Mouse (Mus musculus): Measurements from ENCODE around the gene Hagh. TPM values are rescaled to one million over a fixed set of nuclear protein-coding genes. Genes with fewer than 3 reads are reported as not detected.

Gene Hagh
- polyA plus RNA-seq, 1 experiment from 2014 or later = 124 TPM

DNA sequence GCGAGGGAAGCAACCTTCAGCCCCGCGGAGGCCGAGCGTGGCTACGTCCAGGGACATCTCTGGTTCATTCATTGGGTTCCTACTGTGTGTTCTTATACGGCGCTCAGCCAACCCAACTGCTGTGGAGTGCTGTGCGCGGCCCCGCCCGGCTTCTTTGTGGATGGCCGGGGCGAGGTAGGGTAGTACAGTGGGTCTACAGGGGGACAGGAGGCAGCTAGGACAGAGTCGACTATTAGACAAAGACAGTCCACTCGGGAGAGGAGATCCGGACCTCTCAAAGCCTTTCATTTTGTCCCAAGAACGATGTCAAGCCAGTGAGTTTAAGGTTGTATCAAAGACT is 47.0 kb downstream of the Hagh start:
- ATAC-seq (ENCODE audit: low read depth) = peak; percentile 15
- H3K36me3 ChIP-seq (ENCODE audit: control insufficient read depth, insufficient read depth) = peaks cover 52% of the 10 kb centered on the region
- H3K4me1 ChIP-seq (ENCODE audit: control insufficient read depth, low read depth, low read length) = peaks cover 28% of the 10 kb centered on the region
- H3K4me2 ChIP-seq (ENCODE audit: low read depth, low read length) = peak overlapping the region; percentile 75
- no peaks in the 10 kb centered on the region for H3K9me3 ChIP-seq (replicated peaks; ENCODE audit: control insufficient read depth, low read length)
- peak overlapping the region; percentile 94 for H3K4me3 ChIP-seq (ENCODE audit: low read depth, low read length)
- no peaks in the 10 kb centered on the region for H3K27me3 ChIP-seq (ENCODE audit: control insufficient read depth, insufficient read depth, low read depth, low read length)
- peak overlapping the region; percentile 98 for H3K9ac ChIP-seq (ENCODE audit: low read depth, low read length)
- H3K27ac ChIP-seq (ENCODE audit: low read length) = peak overlapping the region; percentile 92
- WGBS (ENCODE audit: insufficient replicate concordance) = under 1% methylated on average over 18 of the region's 18 CpGs

DNA sequence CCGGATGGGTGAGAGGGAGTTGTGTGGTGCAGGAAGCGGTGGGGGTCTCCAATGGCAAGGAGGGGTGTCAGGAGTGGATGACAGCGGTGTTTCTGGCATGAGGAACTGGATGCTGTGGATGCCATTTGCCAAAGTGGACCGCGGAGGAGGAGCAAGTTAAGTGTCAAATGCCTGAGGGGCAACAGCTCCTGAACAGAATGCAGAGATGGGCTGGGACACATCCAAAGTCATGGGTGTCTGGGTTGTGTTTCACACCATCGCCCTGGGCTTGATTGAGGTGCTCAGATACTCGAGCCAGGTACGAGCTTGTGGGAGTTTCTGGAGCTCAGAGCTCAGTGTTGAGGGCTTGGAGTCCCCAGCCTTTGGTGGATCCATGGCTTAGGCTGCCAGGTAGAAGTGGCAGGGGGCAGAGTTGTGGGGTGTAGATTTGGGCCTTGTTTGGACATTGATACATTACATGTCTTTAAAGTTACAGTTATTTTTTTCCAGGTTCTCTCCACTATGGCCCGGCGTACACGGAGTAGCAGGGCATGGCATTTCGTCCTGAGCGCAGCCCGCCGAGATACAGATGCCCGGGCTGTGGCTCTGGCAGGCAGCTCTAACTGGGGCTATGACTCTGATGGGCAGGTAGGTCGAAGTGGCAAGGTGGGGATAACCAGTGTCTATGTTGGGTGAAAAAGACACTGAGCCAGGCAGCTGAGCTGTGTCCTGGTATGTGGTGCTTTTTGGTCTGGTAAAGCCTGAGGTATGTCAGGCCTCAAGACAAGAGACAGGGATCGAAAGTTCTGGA is 47.5 kb downstream of the Hagh start:
- Histone ChIP-seq H3K36me3 (ENCODE audit: control insufficient read depth, insufficient read depth) (peaks cover 53% of the 10 kb centered on the region), H3K27me3 (ENCODE audit: control insufficient read depth, insufficient read depth, low read depth, low read length) (no peaks in the 10 kb centered on the region), H3K4me1 (ENCODE audit: control insufficient read depth, low read depth, low read length) (peaks cover 28% of the 10 kb centered on the region), H3K27ac (ENCODE audit: low read length) (peak overlapping the region; percentile 92), H3K9ac (ENCODE audit: low read depth, low read length) (peak overlapping the region; percentile 98), H3K9me3 (replicated peaks; ENCODE audit: control insufficient read depth, low read length) (no peaks in the 10 kb centered on the region), H3K4me3 (ENCODE audit: low read depth, low read length) (peak overlapping the region; percentile 94), H3K4me2 (ENCODE audit: low read depth, low read length) (peak overlapping the region; percentile 75)
- ATAC-seq (ENCODE audit: low read depth) = no peak
- WGBS (ENCODE audit: insufficient replicate concordance) = 54% methylated on average over 18 of the region's 18 CpGs

- WGBS (ENCODE audit: insufficient replicate concordance) = 86% methylated on average over 3 of the region's 3 CpGs
- peaks cover 49% of the 10 kb centered on the region for H3K36me3 ChIP-seq (ENCODE audit: control insufficient read depth, insufficient read depth)
- peak overlapping the region; percentile 75; the same call in 1 of the 2 replicates for H3K4me2 ChIP-seq (ENCODE audit: low read depth, low read length)
- peaks cover 35% of the 10 kb centered on the region for H3K4me1 ChIP-seq (ENCODE audit: control insufficient read depth, low read depth, low read length)
- H3K9ac ChIP-seq (ENCODE audit: low read depth, low read length) = no peak overlapping the region
- H3K27ac ChIP-seq (ENCODE audit: low read length) = no peak overlapping the region
- H3K9me3 ChIP-seq (replicated peaks; ENCODE audit: control insufficient read depth, low read length) = no peaks in the 10 kb centered on the region
- H3K4me3 ChIP-seq (ENCODE audit: low read depth, low read length) = no peak overlapping the region
- H3K27me3 ChIP-seq (ENCODE audit: control insufficient read depth, insufficient read depth, low read depth, low read length) = no peaks in the 10 kb centered on the region
- no peak for ATAC-seq (ENCODE audit: low read depth)
Observed at GRCm38 (mm10) chr17:24888862-24889261, 48.9 kb downstream of the Hagh start.

GRCm38 (mm10) chr17:24890151-24891092 is 50.5 kb downstream of the Hagh start:
- Histone ChIP-seq H3K27ac (ENCODE audit: low read length) (peak overlapping the region; percentile 8; the same call in 1 of the 2 replicates), H3K27me3 (ENCODE audit: control insufficient read depth, insufficient read depth, low read depth, low read length) (no peaks in the 10 kb centered on the region), H3K4me1 (ENCODE audit: control insufficient read depth, low read depth, low read length) (peaks cover 35% of the 10 kb centered on the region), H3K9me3 (replicated peaks; ENCODE audit: control insufficient read depth, low read length) (no peaks in the 10 kb centered on the region), H3K4me3 (ENCODE audit: low read depth, low read length) (no peak overlapping the region), H3K4me2 (ENCODE audit: low read depth, low read length) (no peak overlapping the region), H3K36me3 (ENCODE audit: control insufficient read depth, insufficient read depth) (peaks cover 47% of the 10 kb centered on the region), H3K9ac (ENCODE audit: low read depth, low read length) (no peak overlapping the region)
- no peak for ATAC-seq (ENCODE audit: low read depth)
- WGBS (ENCODE audit: insufficient replicate concordance) = 86% methylated on average over 19 of the region's 19 CpGs

- Histone ChIP-seq H3K4me3 (ENCODE audit: low read depth, low read length) (no peak overlapping the region), H3K9ac (ENCODE audit: low read depth, low read length) (no peak overlapping the region), H3K4me2 (ENCODE audit: low read depth, low read length) (no peak overlapping the region), H3K4me1 (ENCODE audit: control insufficient read depth, low read depth, low read length) (peaks cover 40% of the 10 kb centered on the region), H3K36me3 (ENCODE audit: control insufficient read depth, insufficient read depth) (peaks cover 47% of the 10 kb centered on the region), H3K27ac (ENCODE audit: low read length) (no peak overlapping the region), H3K9me3 (replicated peaks; ENCODE audit: control insufficient read depth, low read length) (no peaks in the 10 kb centered on the region), H3K27me3 (ENCODE audit: control insufficient read depth, insufficient read depth, low read depth, low read length) (no peaks in the 10 kb centered on the region)
- no peak for ATAC-seq (ENCODE audit: low read depth)
- 84% methylated on average over 13 of the region's 13 CpGs for WGBS (ENCODE audit: insufficient replicate concordance)
Observed at GRCm38 (mm10) chr17:24891321-24891720, 51.4 kb downstream of the Hagh start.

DNA sequence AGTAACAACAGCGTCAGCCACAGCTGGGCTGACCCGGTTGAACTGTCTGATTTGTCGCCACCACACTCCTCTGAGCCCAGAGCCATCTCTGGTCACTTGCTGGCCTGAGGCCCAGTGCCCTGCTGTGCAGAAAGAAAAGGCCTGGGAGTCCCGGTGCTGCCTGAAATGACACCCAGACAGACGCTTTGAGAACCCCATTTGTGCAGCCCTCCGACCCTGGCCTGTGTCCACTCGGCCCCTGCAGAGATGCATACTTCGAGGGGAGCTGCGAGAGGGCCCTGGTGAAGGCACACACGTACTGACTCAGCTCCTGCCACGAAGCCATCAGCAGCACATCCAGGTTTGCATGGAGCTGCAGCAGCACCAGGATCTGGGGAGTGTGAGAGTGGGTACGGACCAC is 52.8 kb downstream of the Hagh start:
- peaks cover 47% of the 10 kb centered on the region for H3K36me3 ChIP-seq (ENCODE audit: control insufficient read depth, insufficient read depth)
- ATAC-seq (ENCODE audit: low read depth) = no peak

DNA sequence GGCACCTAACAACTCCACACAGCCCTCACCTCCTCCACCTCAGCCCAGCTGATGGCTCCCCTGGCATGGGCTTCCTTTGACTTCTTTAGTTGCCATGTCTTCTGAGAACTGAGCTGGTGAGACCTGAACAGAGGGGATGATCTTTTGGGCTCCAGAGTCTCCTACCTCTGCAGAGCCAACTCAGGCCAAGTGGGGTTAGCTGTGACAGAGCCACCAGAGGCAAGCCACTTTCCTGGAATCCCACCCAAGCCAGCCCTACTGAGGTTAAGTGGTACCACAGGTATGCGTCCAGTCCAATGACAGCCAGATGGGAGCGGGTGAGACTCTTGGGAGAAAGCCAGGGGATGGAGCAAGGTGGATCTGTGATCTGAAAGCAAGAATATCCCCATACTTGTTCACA is 53.3 kb downstream of the Hagh start:
- no peaks in the 10 kb centered on the region for H3K9me3 ChIP-seq (replicated peaks; ENCODE audit: control insufficient read depth, low read length)
- H3K4me3 ChIP-seq (ENCODE audit: low read depth, low read length) = no peak overlapping the region
- H3K9ac ChIP-seq (ENCODE audit: low read depth, low read length) = no peak overlapping the region
- peaks cover 44% of the 10 kb centered on the region for H3K4me1 ChIP-seq (ENCODE audit: control insufficient read depth, low read depth, low read length)
- WGBS (ENCODE audit: insufficient replicate concordance) = 93% methylated on average over 2 of the region's 2 CpGs
- no peak for ATAC-seq (ENCODE audit: low read depth)
- no peak overlapping the region for H3K27ac ChIP-seq (ENCODE audit: low read length)
- no peak overlapping the region; the same call in 1 of the 2 replicates for H3K4me2 ChIP-seq (ENCODE audit: low read depth, low read length)
- no peaks in the 10 kb centered on the region for H3K27me3 ChIP-seq (ENCODE audit: control insufficient read depth, insufficient read depth, low read depth, low read length)
- peaks cover 45% of the 10 kb centered on the region for H3K36me3 ChIP-seq (ENCODE audit: control insufficient read depth, insufficient read depth)

More for the DNA sequence above, 52.8 kb downstream of the Hagh start:
- 86% methylated on average over 12 of the region's 12 CpGs for WGBS (ENCODE audit: insufficient replicate concordance)
- Histone ChIP-seq H3K27ac (ENCODE audit: low read length) (no peak overlapping the region), H3K9ac (ENCODE audit: low read depth, low read length) (no peak overlapping the region), H3K4me3 (ENCODE audit: low read depth, low read length) (no peak overlapping the region), H3K9me3 (replicated peaks; ENCODE audit: control insufficient read depth, low read length) (no peaks in the 10 kb centered on the region), H3K27me3 (ENCODE audit: control insufficient read depth, insufficient read depth, low read depth, low read length) (no peaks in the 10 kb centered on the region), H3K4me1 (ENCODE audit: control insufficient read depth, low read depth, low read length) (peaks cover 46% of the 10 kb centered on the region), H3K4me2 (ENCODE audit: low read depth, low read length) (no peak overlapping the region)

GRCm38 (mm10) chr17:24894061-24894994 is 54.4 kb downstream of the Hagh start:
- H3K9me3 ChIP-seq (replicated peaks; ENCODE audit: control insufficient read depth, low read length) = no peaks in the 10 kb centered on the region
- H3K9ac ChIP-seq (ENCODE audit: low read depth, low read length) = peak overlapping the region; percentile 93
- H3K36me3 ChIP-seq (ENCODE audit: control insufficient read depth, insufficient read depth) = peaks cover 50% of the 10 kb centered on the region
- ATAC-seq (ENCODE audit: low read depth) = peak; percentile 12
- 7% methylated on average over 31 of the region's 31 CpGs for WGBS (ENCODE audit: insufficient replicate concordance)
- H3K4me2 ChIP-seq (ENCODE audit: low read depth, low read length) = peak overlapping the region; percentile 96
- peak overlapping the region; percentile 96 for H3K4me3 ChIP-seq (ENCODE audit: low read depth, low read length)
- peaks cover 39% of the 10 kb centered on the region for H3K4me1 ChIP-seq (ENCODE audit: control insufficient read depth, low read depth, low read length)
- peak overlapping the region; percentile 87 for H3K27ac ChIP-seq (ENCODE audit: low read length)
- no peaks in the 10 kb centered on the region for H3K27me3 ChIP-seq (ENCODE audit: control insufficient read depth, insufficient read depth, low read depth, low read length)
